Mouse (Mus musculus) cerebellum, postnatal 4 days (tissue): ENCODE data around the gene Gm10799.
"Not testable (repeated sequence)": the region's sequence is repeated elsewhere in the genome, so short reads cannot be mapped to it uniquely, and the experiment has no call there.

Experiments used
- DNase-seq, 2 experiments: peaks; one replicate each; pipeline ENCODE4 v3.0.0; 2022; ENCODE audit warnings: low spot score in 2 of 2, mixed read lengths in 1 of 2

Gm10799 gene

GRCm38 (mm10) chr2:104065526-104065925, 2.8 kb downstream of the Gm10799 start, which contains the start of gene Gm10912:
Gm10912 (plus strand) TSS chr2:104065826.
- DNase-seq = not testable (repeated sequence)

- no peak for DNase-seq
These were observed 4.2 kb downstream of the Gm10799 start for GRCm38 (mm10) chr2:104064152-104064551.

- no peak for DNase-seq
These were observed 5.7 kb downstream of the Gm10799 start for GRCm38 (mm10) chr2:104062665-104063064.

- DNase-seq = no peak
These were observed 7.4 kb downstream of the Gm10799 start for GRCm38 (mm10) chr2:104060996-104061395.

- DNase-seq = no peak
These were observed 8.6 kb downstream of the Gm10799 start for GRCm38 (mm10) chr2:104059786-104060185.

GRCm38 (mm10) chr2:104058954-104059353, 9.4 kb downstream of the Gm10799 start:
- DNase-seq = no peak

- DNase-seq = no peak
These were observed 10.0 kb downstream of the Gm10799 start for GRCm38 (mm10) chr2:104058381-104058780.

GRCm38 (mm10) chr2:104044479-104045080, 23.8 kb downstream of the Gm10799 start:
- no peak for DNase-seq

GRCm38 (mm10) chr2:104043624-104044478, 24.5 kb downstream of the Gm10799 start:
- DNase-seq = no peak

GRCm38 (mm10) chr2:104042766-104043165, 25.6 kb downstream of the Gm10799 start:
- DNase-seq = no peak

GRCm38 (mm10) chr2:104041632-104042031, 26.7 kb downstream of the Gm10799 start:
- DNase-seq = no peak

GRCm38 (mm10) chr2:104038236-104038635, 30.1 kb downstream of the Gm10799 start:
- DNase-seq = no peak

GRCm38 (mm10) chr2:104036316-104036715, 32.0 kb downstream of the Gm10799 start:
- no peak for DNase-seq

- no peak for DNase-seq
These were observed 32.8 kb downstream of the Gm10799 start for GRCm38 (mm10) chr2:104035595-104035994.

GRCm38 (mm10) chr2:104034832-104035472, 33.4 kb downstream of the Gm10799 start:
- peak; percentile 25 to 60 for DNase-seq

- DNase-seq = no peak
These were observed 36.3 kb downstream of the Gm10799 start for GRCm38 (mm10) chr2:104032056-104032455.

- DNase-seq = no peak
These were observed 38.0 kb downstream of the Gm10799 start for GRCm38 (mm10) chr2:104030381-104030780.

- no peak for DNase-seq
These were observed 39.3 kb downstream of the Gm10799 start for GRCm38 (mm10) chr2:104029074-104029473.

- no peak for DNase-seq
These were observed 40.1 kb downstream of the Gm10799 start, which contains the start of gene 4931422A03Rik for GRCm38 (mm10) chr2:104028139-104028723. 4931422A03Rik (minus strand) TSS chr2:104028361.

GRCm38 (mm10) chr2:104027458-104028138, 40.8 kb downstream of the Gm10799 start, which contains the start of gene Fbxo3:
Fbxo3 (plus strand) TSS chr2:104027721.
- peak; percentile 57 to 85 for DNase-seq

GRCm38 (mm10) chr2:104024656-104025055, 43.7 kb downstream of the Gm10799 start:
- DNase-seq = no peak
